Mouse (Mus musculus): Measurements from ENCODE around the gene Olfr1221.

DNA sequence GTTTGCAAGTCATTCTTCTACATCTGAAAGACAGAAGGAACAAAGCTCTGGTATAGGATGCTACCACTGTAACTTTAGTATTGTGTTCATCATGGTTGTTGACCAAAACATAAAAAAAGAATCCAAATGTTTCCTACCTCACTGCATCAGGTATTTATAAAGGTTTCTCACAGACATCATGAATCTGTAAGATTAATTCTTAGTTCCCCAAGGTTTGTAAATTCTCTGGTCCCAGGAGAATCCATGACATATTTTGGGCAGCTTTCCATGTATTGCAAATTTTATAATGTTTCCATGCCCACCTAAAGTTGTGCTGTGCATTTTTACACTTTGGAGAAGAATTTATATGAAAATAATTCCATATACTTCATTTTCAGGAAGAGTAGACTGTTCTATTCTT is 56.0 kb downstream of the Olfr1221 start, which contains the start of gene Olfr1218:
- TF ChIP-seq CTCF (IDR thresholded peaks at IDR 0.05 in 2 of 3, conservative IDR thresholded peaks at IDR 0.05 in 1 of 3; ENCODE audit: control insufficient read depth in 1 of 3, insufficient read depth in 1 of 3, low read depth in 2 of 3, low read length in 3 of 3, poor library complexity in 1 of 3, severe bottlenecking in 1 of 3) (no peak), GABPA (IDR thresholded peaks at IDR 0.05; ENCODE audit: low read depth, low read length) (no peak), POLR2A (IDR thresholded peaks at IDR 0.05; ENCODE audit: control insufficient read depth in 1 of 2, insufficient read depth in 1 of 2, low read depth in 1 of 2, low read length in 2 of 2, poor library complexity in 1 of 2) (no peak), EP300 (IDR thresholded peaks at IDR 0.05; ENCODE audit: low read depth in 1 of 2, low read length in 2 of 2) (no peak), ZC3H11A (IDR thresholded peaks at IDR 0.05; ENCODE audit: low read depth, low read length) (no peak)

Data from MEL (cell line).